Mouse (Mus musculus) ovary, postnatal 10 days (tissue): Measurements from ENCODE around the gene Tmem135.

ENCODE experiments used
- DNase-seq: peaks from one replicate; pipeline ENCODE4 v3.0.0; 2022; ENCODE audit warnings: low spot score

Gene Tmem135

DNA sequence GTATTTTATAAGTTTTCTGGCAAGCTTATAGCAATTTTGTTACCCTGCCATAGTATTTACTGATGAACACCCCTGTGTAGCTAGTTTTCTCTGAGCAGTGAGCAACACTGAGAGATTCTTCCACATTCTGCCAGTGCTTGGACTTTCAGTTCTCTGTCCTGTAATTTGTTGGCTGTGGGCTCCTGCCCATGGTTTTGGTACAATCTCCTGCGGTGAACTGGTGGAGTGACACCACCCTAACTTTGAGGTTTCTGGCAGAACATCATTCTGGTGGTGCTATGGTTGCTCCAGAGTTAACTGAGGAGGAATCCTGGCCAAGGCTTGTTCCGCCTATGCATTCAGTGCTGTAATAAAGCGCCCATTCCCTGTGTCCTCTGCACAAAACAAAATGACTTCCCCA is 21.1 kb downstream of the Tmem135 start:
- no peak for DNase-seq

DNA sequence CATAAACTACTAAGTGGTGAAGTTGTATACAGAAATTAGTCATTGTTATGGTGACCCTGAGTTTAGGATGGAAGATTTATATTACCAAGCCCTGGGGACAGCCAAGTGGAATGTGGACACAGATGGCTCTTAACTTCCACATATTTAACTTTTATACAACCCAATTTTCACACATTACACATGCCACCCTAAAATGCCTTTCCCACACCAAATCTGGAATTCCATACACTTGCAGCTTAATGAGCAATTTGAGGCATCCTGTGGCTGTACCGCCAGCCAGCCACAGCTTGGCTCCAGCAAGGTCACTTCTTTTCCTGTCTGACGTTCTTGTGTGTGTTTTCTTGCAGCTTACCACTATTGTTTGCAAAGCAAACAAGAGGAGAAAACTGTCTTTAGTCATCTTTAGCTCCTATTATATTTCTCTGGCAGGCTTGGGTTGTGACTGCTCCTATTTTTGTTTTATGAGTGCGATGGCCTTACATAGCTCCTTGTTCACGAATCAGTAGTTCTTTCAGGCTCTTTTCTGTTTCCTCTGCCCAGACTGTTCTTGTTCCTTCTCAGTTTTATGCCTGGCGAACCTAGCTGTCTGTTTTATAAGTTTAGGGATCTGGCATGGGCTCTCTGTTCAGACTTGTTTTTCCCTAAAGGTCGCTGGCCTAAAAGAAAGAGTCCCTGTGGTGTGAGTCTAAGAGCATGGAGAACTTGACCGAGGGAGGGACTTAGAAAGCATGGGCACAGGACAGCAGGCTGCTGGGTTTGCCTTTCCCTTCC is 22.9 kb downstream of the Tmem135 start:
- no peak for DNase-seq

DNA sequence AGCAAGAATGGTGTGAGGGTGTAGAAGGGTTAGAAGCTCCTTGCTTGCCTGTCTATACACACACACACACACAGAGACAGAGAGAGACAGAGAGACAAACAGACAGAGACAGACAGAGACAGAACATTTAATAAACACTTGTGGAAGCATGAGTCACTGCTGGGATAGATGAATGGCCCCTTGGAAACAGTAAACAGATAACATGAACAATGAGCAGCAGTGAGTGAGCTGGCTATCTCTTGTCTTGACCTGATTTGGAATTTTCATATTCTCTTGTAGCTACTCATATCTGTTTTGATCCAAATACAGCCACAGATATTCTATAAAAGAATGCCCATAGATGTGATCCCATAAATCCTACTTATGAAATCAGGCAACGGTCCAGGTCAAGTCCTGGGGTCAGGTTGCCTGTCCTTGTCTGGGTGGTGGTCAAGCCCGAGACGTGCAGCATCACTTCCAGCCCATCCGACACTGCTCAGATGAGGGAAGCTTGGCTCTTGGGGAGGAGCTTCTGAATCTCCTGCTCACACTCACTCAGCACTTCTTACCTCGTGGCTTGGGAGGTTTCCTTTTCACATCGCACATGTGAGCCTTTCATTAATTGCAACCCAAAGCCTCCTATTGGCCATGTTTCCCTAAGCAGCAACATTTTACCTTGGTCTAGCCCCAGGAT is 32.3 kb downstream of the Tmem135 start:
- DNase-seq = no peak

DNA sequence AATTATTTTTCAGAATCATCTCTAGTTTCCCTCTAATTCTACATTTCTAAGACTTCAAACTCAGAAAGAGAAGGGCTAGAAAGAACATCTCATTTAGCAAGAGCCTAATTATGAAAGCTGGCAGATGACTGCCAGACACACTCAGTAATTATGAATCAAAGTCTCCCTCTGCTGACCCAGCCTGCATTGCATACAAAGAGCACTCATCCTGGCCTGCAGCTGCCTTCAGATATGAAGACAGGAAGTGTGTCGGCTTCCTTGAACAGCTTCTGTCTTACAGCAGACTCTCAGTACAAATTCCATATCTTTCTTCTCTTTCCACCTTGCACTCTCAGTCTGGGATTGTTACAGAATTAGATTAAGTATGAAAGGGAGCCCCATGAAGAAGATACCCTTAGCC is 33.1 kb downstream of the Tmem135 start:
- no peak for DNase-seq

DNA sequence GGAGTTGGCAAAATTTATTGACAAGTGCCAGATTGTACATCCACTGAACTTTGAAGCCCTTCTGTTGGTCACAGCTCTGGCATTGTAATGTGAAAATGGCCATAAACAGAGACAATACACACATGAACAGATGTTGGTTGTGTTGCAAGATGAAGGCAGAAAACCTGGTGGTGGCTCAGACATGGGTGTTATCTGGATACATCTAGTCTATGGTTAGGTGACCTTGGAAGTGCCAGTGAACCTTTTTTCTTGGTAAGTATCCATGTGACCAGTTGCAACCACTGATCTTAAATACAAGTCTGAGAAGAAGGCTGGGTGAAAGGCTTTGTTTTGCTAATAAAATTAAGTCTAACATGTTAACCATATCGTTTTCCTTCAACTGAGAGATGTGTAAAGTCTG is 33.9 kb downstream of the Tmem135 start:
- DNase-seq = no peak

DNA sequence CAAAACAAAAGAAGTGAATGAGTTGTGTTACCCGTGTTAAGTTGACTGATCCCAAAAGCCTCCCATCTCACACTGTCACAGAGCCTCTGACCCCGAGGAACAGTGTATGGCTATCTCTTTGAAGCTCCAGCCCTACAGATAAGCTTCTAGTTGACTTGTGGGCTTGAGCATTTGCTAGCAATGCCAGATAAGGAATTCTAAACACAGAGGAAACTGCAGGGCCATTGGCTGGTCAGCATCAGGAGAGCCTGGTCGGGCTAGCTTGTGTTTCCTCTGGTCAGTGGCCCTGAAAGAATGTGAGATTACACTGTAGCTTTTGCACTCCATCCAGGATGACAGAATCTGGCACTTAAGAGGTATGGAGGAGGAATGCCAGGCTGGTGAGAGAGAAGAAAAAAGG is 36.4 kb downstream of the Tmem135 start:
- DNase-seq = no peak

DNA sequence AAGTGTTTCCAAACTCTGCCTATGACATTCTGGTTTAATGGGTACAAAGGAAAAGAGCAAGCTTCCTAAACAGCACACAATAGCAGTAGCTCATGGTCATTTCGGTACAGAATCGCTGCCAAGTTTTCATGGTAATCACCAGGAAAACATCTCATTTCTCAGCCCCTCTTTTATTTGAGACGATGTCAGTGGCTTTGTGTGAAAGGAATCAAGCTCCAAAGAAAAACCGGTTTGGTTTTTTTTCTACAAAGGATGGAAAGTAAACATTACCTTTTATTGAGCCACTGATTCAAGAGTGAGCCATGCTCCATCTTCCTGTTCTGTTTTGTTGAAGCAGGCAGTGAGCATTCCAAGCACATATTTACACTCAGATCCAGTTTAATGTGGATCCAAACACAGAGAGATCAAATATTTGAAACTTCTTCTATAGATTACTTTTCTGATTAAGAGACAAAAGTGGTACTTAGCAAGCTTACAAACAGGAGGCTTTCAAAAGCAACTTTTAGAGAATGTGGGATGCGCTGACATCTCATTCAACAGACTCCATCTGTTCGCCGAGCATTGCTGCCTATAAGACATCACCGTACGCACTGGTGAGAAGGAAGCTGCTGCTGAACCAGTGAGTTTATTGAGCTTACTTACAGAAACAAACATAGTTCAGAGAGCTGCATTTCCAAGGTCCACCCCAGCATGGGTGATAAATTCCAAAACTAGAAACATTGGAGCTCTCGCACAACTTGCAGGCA is 38.7 kb downstream of the Tmem135 start:
- no peak for DNase-seq

DNA sequence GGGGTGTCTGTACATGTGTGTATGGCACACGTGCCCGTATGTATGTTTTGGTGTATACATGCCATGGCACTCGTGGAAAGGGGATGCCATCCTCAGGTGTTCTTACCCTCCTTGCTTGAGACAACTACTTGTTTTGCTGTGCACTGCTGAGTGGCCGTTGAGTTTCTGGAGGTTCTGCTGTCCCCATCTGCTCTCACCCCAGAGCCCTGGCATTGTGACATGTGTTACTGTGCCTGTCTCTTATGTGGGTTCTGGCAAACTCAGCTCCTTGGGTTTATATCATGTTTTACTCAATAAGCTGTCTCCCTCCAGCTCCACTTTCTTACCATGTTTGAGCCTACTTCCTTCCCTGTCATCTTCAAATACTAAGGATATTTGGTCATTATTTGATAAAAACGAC is 40.0 kb downstream of the Tmem135 start:
- no peak for DNase-seq

DNA sequence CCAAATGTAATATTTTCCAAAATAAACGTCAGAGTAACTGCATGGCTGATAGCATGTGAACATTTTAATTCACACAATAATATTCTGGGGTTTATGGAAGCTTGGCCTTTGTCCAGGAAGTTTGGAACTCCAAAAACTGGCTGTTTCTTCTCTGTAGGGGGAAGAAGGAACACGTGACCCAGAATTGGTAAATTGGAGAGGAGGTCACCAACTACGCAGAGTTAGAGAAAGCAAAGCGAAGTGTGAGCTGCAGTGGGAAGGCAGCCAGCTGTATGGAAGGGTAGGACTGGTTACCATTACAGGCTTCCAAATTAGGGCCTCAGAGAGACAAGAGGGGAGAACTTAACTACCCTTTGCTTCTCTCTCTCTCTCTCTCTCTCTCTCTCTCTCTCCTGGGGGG is 47.7 kb downstream of the Tmem135 start:
- no peak for DNase-seq

DNA sequence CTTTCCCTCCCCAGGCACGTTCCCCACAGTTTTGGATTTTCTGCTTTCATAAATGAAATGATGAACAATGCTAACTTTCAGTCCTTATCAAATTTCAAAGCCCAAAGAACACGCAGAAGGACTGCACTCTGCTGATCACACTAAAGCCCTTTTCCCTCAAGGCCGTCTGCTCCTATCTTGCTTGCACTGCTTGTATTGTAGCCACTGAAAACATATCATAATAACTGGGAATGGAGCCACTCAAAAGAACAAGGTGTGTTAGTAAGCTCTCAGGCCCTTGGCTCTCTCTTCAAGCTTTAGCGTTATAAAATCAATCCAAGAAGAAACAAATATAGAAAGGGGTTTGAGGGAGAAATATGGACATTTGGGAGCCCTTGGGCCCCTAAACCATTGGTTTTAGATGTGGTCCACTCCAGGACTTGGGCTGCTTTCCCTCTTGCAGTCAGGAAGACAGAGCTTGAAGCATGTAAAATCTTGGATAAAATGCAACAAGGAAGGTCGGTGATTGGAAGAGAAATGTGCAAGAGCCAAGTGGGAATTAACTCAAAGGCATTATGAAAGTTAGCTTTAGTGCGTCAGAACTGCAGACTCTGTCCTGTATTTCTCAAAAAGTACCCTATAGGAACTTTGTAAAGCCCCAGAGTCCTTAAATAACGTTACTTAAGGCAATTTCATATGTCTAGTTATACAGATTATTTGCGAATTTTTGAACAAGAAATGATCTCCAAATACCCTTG is 48.3 kb downstream of the Tmem135 start:
- no peak for DNase-seq

DNA sequence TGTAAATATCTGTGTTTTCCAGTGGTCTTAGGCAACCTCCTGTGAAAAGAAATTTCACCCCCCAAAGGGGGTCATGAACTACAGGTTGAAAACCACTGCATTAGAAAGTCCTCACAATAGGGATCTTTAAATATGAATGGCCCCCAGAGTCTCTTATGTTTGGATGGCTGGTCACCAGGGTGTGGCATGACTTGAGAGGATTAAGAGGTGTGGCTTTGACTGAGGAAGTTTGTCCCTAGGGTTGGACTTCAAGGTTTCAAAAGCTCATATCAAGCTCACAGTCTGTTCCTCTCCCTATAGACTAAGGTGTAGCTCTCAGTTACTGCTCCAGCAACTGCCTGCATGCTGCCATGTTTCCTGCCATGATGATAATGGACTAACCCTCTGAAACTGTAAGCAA is 62.0 kb downstream of the Tmem135 start:
- DNase-seq = no peak

DNA sequence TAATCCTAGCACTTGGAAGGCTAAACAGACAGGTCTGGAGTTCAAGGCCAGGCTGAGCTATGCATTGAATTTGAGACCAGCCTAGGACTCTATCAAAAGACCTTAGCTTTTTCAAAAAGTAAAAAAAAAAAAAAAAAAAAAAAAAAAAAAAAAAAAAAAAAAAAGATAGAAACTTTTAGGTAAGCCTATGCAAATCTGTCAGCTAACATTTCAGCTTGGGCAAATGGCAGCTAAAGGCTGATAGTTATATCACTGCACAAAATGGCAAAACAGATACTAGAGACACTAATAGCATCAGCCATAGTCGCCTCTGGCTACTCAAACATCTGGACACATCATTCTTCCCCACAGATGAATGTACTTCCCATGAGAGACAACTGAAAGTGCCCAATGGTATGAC is 64.2 kb downstream of the Tmem135 start:
- no peak for DNase-seq

DNA sequence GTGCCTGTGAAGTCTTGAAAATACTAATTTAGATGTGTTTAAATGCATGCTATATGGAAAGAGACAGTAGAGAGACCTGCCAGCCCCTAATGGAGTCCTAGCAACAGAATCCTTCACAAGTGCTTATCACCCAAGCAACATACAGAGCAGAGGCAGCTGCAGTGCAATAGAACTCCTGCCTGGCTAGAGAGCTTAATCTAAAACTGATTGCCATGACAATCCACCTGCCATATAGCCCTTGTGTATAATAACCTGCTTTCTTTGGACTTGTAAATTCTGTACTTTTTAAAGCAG is 64.9 kb downstream of the Tmem135 start:
- DNase-seq = no peak

DNA sequence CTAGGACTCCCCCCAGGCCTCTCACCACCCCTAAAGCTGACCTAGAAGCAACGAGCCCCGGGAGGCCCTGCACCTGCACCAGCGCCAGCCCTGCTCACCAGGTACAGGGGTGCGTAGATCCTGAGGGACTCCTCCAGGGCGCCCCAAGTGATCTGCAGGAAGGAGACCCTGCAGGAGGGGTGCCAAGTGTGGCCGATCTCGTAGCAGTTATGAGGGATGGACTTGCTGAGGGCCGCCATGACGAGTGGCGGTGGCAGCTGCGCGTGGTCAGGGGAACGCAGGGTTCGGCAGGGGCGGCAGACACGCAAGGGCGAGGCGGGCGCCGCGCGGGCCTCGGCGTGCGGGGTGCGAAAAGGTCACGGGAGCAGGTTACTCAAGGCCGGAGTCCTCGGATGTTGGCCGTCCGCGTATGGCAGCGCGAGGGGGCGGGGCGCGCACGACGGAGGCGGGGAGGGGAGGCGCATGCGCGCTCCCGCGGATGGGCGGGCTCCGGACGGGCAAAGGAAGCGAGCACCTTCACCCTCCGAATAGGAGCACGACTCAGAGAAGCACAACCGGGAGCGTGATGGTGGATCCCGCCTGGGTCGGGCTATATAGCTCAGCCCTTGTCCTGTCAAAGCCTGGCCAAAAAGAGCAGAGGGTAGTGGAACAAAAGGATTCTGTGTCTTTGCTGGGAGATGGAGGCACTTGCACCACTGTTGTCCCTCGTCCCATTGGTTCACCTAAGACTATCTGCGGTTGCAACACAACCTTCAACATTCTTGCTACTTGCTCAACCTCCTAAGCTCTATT is 65.5 kb downstream of the Tmem135 start:
- DNase-seq = peak; percentile 74

DNA sequence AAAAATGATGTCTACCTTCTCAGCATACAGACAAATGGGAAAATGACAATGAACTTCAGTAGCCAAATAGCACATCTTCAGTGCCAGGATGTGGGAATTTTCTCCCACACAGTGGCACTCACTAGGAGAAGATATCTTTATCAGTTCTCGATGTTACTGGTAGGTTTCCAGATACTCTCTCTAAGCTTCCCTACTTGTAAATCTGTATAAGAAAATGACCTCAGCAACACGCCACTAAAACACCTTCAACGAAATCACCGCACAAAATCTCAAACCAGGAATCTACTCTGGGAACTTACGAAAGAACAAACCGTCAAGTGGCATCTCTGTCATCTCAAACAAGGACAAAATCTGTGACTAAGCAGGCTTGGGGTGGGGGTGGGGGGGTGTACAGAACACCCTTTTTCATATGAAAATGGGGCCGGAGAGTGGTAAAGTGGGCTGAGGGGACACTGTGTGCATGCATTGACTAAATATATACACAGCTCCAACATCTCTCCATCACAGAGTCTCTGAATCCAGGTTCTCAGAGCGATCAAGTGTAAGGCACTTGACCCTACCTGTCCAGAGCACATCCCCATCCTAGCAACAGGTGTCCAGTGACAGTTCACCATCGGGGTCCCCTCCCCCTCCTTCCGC is 66.2 kb downstream of the Tmem135 start:
- DNase-seq = no peak

DNA sequence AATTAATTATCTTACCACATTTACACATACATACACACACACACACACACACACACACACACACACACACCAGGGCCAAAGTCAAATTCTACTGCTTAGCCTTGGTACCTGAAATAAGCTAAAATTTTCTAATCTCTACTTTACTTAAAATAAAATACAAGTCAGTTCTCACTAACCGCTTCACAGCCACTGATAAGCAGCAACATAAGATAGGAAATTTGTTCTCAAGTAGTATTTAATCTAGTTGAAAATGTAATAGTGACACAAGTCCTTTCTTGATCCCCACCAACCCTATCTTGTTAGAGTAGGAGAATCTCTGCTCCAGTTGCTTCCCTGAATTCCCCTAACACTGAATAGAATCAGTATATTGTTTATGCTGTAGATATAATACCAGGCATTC is 67.6 kb downstream of the Tmem135 start:
- no peak for DNase-seq

DNA sequence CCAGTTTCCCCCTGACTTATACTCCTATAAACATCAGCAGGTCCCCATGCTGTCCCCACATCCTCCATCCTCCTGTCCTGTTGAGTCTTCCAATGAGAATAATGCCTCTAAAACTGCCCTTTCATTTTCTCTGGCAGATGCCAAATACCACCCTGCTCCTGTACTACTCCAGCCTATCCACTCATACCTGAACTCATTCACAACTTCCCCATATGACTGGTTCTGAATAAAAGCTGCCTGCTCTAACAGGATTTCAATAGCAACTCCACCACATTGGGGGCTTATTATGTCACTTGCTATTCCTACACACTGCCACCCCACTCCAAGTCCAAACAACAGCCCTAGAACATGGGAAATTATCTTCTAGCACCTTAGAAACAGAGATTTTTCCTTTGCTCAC is 68.7 kb downstream of the Tmem135 start:
- DNase-seq = no peak

DNA sequence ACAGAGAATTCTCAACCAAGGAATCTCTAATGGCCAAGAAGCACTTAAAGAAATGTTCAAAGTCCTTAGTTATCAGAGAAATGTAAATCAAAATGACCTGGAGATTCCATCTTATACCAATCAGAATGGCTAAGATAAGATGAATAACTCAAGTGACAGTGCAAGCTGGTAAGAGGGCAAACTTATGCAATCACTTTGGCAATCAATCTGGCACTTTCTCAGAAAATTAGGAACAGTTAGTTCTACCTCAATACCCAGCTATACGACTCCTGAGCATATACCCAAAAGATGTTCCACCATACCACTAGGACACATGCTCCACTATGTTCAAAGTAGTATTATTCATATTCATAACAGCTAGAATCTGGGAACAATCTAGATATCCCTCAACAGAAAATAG is 74.1 kb downstream of the Tmem135 start:
- DNase-seq = no peak

DNA sequence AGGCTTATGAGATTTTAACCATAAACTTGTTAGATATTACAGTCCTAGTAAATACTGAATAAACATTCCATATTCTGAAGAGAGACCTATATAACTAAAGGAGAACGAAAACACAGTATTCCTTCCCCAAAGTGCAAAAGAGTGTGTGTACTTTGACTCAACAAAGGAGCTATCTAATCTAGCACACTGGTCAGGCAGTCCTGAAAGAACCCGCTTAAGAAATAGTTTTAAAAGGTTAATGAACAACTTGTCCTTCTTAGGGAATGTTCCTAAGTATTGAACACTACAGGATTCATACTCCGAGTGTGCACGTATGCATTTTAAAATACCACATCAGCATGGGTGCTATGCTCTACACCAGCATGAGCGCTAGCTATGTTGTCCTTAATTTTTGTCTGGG is 76.3 kb downstream of the Tmem135 start:
- DNase-seq = no peak

DNA sequence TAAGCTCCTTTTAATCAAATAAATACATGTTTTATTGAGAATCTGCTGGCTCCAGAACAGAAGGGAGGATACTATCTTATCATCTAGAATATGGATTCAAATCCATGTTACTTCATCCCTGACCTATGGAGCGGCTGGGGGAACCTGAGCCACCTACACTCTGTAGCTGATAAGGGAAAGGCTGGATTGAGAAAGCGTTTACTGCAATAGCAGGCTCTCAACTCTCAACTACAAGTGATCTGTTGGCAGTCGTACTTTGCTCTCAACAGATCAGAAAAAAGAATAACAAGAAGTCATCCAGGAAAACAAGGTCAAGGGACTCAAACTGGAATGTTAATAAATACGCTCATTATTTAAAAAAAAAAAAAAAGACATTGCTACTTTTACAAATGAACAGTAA is 77.3 kb downstream of the Tmem135 start:
- no peak for DNase-seq

DNA sequence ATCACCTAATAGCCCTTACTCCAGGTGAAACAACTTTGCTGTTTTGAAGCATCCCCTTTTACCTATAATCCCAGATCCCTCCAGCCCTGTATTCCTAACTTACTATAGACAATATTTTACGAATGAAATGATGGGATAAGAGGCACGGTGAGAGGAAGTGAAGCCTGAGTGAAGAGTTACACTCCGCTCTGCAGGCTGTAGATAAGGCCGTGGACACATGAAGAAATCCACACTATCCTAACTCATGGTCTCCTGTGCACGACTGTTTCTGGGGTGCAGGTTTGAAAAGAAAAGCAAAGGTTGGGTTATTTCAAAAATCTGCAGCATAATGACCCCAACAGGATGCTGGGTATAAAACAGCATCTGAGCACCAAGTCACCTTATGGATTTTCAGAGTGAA is 77.8 kb downstream of the Tmem135 start:
- no peak for DNase-seq
